Mouse (Mus musculus) liver (tissue): ENCODE results near the gene Olfr963.
"Not testable (repeated sequence)": the region's sequence is repeated elsewhere in the genome, so short reads cannot be mapped to it uniquely, and the experiment has no call there.

Source experiments
- DNase-seq: peaks from one replicate; pipeline ENCODE4 v3.0.0-alpha.2; 2020; ENCODE audit warnings: mixed read lengths

Olfr963 gene

GRCm38 (mm10) chr9:39666905-39667304, at the start of gene Olfr963:
Gene Olfr963 (plus strand): TSS chr9:39667205.
- no peak for DNase-seq

DNA sequence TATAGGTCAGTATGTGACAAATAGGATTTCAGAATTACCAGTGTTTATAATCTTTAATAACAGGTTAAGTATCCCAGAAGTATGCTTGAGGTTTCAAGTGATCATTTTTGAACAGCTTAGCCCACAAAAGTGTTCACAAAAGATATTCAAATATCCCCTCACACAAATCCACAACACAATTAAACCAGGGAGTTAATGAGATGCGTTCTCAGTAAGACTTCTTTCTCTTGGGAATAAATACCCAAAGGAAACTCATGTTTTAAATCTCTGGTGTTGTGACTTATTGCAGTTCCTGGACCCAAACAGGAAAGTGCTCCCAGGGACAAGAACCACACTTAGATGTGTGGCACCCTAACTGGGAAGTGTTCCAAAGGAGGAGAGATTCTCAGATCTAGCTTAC, 45.9 kb upstream of the Olfr963 start, which contains the start of gene Olfr960:
Gene Olfr960, plus strand, starts transcription at position 301 of the 400 bp plus-strand sequence.
- no peak for DNase-seq

GRCm38 (mm10) chr9:39623783-39624182, 43.2 kb upstream of the Olfr963 start:
- no peak for DNase-seq

GRCm38 (mm10) chr9:39624711-39625110, 42.3 kb upstream of the Olfr963 start:
- DNase-seq, result no peak

DNA sequence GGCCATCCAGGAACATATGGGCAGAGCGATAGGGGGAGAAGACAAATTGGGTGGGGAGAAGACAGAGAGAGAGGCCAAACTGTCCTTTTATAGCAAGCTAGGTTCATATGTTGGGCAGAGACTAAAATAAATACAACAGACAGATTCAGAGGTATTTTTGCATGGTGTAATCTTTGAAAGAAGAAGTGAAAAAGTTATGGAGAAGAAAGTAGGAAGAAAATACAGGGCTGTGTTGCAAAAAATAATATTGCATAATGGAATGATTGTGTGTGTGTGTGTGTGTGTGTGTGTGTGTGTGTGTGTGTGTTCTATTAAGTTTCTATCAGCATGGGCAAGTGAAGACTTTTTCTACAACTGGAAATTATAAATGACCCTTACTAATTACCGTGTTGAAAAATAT, 37.9 kb upstream of the Olfr963 start:
- no peak for DNase-seq

GRCm38 (mm10) chr9:39633913-39634594, 33.0 kb upstream of the Olfr963 start:
- DNase-seq, result no peak

- no peak for DNase-seq
Observed at GRCm38 (mm10) chr9:39644785-39645184, 22.2 kb upstream of the Olfr963 start, which contains the start of gene Olfr961. Gene Olfr961 (plus strand): TSS chr9:39645085.

- DNase-seq, result no peak
Observed at GRCm38 (mm10) chr9:39647382-39647781, 19.6 kb upstream of the Olfr963 start.

DNA sequence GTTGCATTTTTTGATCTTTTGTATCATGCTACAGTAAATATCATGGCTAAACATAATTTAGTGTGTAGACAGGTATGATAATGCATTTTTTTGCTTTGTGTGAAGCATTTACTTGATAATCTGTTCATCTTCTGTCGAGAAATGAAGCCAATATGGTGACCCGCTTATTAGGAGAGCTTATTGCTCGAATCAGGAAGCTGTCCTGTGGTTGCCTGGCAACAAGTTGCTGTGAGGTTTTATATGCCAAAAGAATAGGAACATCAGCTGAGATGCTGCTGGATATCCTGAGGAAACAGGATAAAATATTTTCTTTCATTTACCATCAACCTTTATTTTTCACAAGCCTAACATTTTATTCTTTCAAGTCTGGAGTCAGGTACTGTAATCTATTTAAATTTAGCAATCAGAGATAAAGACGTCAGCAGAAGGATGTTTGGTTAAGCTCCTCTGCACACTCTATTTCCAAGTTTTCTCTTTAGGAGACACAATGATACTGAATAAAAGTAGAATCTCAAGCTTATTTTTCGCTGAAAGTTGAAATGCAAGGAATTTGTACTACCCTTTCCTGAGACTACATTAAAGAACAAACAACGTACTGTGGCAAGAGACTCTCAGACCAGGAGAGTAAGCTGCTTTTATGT, 12.1 kb upstream of the Olfr963 start:
- DNase-seq, result no peak

DNA sequence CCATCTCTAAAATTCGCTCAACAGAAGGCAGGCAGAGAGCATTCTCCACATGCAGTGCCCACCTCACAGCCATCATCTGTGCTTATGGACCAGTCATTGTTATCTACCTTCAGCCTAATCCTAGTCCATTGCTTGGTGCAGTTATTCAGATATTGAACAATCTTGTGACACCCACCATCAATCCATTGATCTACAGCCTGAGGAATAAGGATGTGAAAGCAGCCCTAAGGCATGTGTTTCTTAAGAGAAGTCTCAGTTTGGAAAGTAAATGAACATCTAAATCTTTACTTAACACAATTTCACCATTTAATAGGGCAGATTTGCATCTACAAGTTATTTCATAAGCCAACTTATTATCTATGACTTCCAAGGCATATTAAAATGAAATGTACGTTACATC, 2.7 kb downstream of the Olfr963 start:
- no peak for DNase-seq

GRCm38 (mm10) chr9:39674820-39675219, 7.8 kb downstream of the Olfr963 start:
- no peak for DNase-seq

DNA sequence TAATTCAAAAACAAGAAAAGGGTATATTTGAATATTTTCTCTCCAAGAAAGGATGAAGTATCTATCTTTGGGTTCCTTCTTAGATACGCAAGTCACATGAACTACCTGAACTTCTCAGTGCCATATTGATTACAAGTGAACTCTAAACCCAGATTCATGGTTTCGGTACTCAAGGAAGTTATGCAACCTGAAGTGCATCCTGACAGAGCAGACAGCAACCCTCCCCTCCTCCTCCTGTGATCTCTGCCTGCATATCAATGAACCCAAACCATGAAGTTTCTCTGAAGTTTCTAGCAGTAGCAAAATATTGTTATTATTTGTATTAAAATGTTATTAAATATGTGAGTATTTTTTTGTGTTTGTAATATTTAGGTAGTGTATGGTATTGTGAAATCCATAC, 11.6 kb downstream of the Olfr963 start:
- no peak for DNase-seq

GRCm38 (mm10) chr9:39679280-39679679, 12.3 kb downstream of the Olfr963 start:
- DNase-seq, result no peak

DNA sequence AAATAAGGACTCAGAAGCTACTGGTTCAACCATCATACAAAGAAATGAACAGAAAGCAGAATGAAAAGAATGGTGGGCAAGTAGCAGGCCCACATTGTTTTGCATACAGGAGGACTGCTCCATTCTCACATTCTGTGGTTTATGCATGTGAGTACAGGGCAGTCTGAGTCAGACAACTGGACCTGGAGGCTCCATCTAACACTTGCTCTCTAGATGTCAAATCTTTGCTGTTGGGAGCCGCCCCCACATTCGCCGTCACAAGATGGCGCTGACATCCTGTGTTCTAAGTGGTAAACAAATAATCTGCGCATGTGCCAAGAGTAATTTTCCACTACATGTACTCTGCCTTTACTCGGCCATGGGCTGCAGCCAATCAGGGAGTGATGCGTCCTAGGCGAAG, 34.1 kb downstream of the Olfr963 start:
- DNase-seq, result not testable (repeated sequence)

- DNase-seq, result no peak
Observed at GRCm38 (mm10) chr9:39707017-39707416, 40.0 kb downstream of the Olfr963 start, which contains the start of gene Olfr149. Gene Olfr149 (minus strand): TSS chr9:39707117.

GRCm38 (mm10) chr9:39708958-39709357, 42.0 kb downstream of the Olfr963 start:
- DNase-seq, result peak; percentile 12

- no peak for DNase-seq
Observed at GRCm38 (mm10) chr9:39711053-39711452, 44.0 kb downstream of the Olfr963 start, which contains the start of gene Olfr965. Gene Olfr965 (plus strand): TSS chr9:39711353.
